Mouse (Mus musculus): ENCODE data around the gene Smurf2. TPM values are rescaled to one million over a fixed set of nuclear protein-coding genes. Genes with fewer than 3 reads are reported as not detected.
A peak's percentile ranks its signal among the peaks of the same experiment; 100 is the strongest.
"Not testable (repeated sequence)": the region's sequence is repeated elsewhere in the genome, so short reads cannot be mapped to it uniquely, and the experiment has no call there.

The Smurf2 gene
- polyA plus RNA-seq, 1 experiment from 2014 or later: 11.4 TPM

DNA sequence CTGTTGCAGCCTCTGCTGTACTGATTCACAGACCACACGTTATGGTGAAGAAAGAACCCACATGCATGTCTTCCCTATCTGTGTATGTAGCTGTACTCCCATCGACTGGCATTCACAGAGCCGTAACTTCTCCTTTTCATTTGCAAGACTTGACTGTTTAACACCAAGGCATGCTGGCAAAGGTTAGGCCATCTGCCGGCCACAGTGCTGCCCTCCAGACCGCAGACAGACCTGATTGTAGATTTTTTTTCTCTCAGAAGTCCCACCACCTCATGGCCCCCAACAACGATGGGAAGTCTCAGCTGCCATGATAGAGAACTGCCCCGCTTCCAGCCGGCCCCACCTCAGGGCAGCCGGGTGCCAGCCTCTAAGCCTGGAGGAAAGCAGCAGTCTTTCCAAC lies 100.9 kb downstream of the Smurf2 start:
- no peak overlapping the region; the same call in 1 of the 2 replicates for H3K27ac ChIP-seq (replicated peaks)
- no peak overlapping the region for H3K4me2 ChIP-seq
- no peaks in the 10 kb centered on the region for H3K9me3 ChIP-seq
- peaks cover 48% of the 10 kb centered on the region for H3K36me3 ChIP-seq
- H3K27me3 ChIP-seq: no peaks in the 10 kb centered on the region
- H3K9ac ChIP-seq: no peak overlapping the region
- H3K4me3 ChIP-seq: no peak overlapping the region
- 90% methylated on average over 9 of the region's 9 CpGs for WGBS
- ATAC-seq (ENCODE audit: low FRiP score, low read depth): no peak
- H3K4me1 ChIP-seq (replicated peaks): peaks cover 15% of the 10 kb centered on the region

DNA sequence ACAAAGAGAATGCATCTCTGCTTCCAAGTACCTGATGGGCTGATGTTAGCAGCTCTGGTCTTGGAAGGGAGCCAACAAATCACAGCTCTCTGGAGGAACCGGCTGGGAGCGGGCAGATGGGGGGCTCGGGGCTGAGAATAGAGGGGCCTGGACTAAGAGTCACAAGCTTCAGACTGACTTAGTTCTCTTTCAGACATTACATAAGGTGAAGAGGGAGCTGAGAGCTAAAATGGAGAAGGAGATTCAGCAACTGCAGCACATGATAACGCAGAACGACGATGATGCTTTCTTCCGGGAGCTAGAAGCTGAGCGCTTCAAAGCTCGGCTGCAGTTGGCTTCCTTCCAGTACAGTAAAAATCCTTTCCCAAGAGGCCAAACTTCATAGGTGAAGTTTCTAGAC lies 102.2 kb downstream of the Smurf2 start:
- H3K36me3 ChIP-seq: peaks cover 52% of the 10 kb centered on the region
- peak; percentile 84; the same call in 1 of the 2 replicates for ATAC-seq (ENCODE audit: low FRiP score, low read depth)
- no peak overlapping the region for H3K9ac ChIP-seq
- no peaks in the 10 kb centered on the region for H3K27me3 ChIP-seq
- peaks cover 15% of the 10 kb centered on the region for H3K4me1 ChIP-seq (replicated peaks)
- H3K27ac ChIP-seq (replicated peaks): peak overlapping the region; percentile 56
- no peaks in the 10 kb centered on the region for H3K9me3 ChIP-seq
- WGBS: 46% methylated on average over 9 of the region's 9 CpGs
- H3K4me2 ChIP-seq: no peak overlapping the region
- no peak overlapping the region for H3K4me3 ChIP-seq

DNA sequence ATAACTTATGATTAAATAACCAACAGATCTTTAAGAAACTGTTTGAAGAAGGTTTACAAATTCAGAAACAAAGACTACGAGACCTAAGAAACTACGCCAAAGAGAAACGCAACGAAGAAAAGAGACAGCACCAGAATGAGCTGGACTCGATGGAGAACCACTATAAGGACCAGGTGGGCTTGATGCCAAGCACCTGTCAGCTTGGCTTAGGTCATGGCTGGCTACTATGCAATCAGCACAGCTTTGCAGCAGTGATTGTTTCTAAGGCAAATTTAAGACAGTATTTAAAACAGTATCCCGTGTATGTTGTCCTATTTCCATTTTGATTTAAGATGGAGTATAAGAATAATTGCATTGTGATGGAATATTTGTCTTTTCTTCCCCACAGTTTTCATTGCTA lies 102.7 kb downstream of the Smurf2 start:
- WGBS: 83% methylated on average over 6 of the region's 6 CpGs
- H3K9ac ChIP-seq: no peak overlapping the region

DNA sequence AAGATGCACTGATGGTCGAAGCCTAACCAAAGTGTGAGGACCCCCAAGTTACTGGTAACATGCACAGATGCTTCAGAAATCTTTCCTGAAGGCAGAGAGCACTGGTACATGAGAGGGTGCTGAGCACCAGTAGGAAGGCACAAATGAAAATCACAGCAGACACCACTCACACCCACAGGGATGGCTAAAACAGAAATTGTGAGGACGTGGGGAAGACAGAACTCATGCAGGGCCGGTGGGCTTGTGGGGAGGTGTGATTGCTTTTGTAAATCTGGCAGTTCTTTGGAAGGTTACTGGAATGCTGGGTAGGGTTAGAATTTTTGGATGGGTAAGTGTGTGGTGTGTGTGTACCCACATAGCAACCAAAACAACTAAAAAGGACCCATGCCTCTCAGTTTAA lies 103.4 kb downstream of the Smurf2 start:
- H3K4me2 ChIP-seq: no peak overlapping the region
- peaks cover 15% of the 10 kb centered on the region for H3K4me1 ChIP-seq (replicated peaks)
- no peaks in the 10 kb centered on the region for H3K9me3 ChIP-seq
- H3K4me3 ChIP-seq: no peak overlapping the region
- H3K27me3 ChIP-seq: no peaks in the 10 kb centered on the region
- ATAC-seq (ENCODE audit: low FRiP score, low read depth): no peak
- 81% methylated on average over 3 of the region's 3 CpGs for WGBS
- H3K27ac ChIP-seq (replicated peaks): peak overlapping the region; percentile 47; the same call in 1 of the 2 replicates
- H3K9ac ChIP-seq: no peak overlapping the region
- H3K36me3 ChIP-seq: peaks cover 59% of the 10 kb centered on the region

More for the DNA sequence above, 102.7 kb downstream of the Smurf2 start:
- Histone ChIP-seq H3K36me3 (peaks cover 57% of the 10 kb centered on the region), H3K9me3 (no peaks in the 10 kb centered on the region), H3K27me3 (no peaks in the 10 kb centered on the region), H3K4me2 (no peak overlapping the region), H3K4me1 (replicated peaks) (peaks cover 15% of the 10 kb centered on the region), H3K4me3 (no peak overlapping the region), H3K27ac (replicated peaks) (peak overlapping the region; percentile 56)
- no peak for ATAC-seq (ENCODE audit: low FRiP score, low read depth)

DNA sequence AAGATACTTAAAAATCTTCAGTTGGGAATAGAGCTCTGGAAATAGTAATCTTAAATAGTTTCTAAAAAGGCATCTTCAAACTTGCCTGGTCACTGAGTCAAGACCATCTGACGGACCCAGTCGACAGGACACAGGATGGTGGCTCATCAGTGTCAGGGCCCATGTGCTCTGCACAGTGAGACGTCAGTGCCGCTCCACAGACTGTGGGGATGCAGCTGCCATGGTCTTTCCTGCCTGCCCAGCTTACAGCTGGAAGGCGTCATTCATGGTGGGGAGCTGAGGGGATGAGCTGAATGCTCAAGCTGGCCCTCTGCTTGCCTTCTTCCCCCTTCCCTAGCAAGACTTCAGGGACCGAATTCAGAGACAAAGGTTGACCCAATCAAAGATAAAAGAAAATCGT lies 104.2 kb downstream of the Smurf2 start:
- ATAC-seq (ENCODE audit: low FRiP score, low read depth): no peak
- Histone ChIP-seq H3K27ac (replicated peaks) (0 out of 2 replicates have a peak overlapping the region, but pooled peaks have one; percentile 8), H3K4me1 (replicated peaks) (peaks cover 15% of the 10 kb centered on the region), H3K9me3 (no peaks in the 10 kb centered on the region), H3K9ac (no peak overlapping the region), H3K4me2 (no peak overlapping the region), H3K4me3 (no peak overlapping the region), H3K27me3 (no peaks in the 10 kb centered on the region), H3K36me3 (peaks cover 65% of the 10 kb centered on the region)
- WGBS: 75% methylated on average over 7 of the region's 7 CpGs

DNA sequence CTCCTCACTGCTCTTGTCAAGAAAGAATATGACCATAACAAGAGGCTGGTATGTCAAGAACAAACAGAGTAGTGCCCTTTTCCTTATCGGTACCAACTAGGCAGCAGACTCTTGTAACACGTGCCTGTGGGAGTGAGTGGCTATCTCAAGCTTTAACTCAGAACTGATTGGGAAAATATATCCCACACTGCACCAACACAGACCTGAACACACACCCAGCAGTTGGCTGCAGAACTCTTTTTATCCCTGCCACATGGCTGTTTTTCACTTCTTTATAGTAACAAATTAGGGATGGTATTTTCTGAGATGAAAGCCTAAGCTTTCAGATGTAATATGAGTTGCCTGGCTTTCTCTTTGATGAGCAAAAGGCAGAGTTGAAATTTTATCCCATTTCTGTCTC lies 104.8 kb downstream of the Smurf2 start:
- ATAC-seq (ENCODE audit: low FRiP score, low read depth): no peak
- Histone ChIP-seq H3K27ac (replicated peaks) (0 out of 2 replicates have a peak overlapping the region, but pooled peaks have one; percentile 8), H3K27me3 (no peaks in the 10 kb centered on the region), H3K36me3 (peaks cover 71% of the 10 kb centered on the region), H3K4me2 (no peak overlapping the region), H3K9ac (no peak overlapping the region), H3K9me3 (no peaks in the 10 kb centered on the region), H3K4me3 (no peak overlapping the region), H3K4me1 (replicated peaks) (peaks cover 12% of the 10 kb centered on the region)
- 96% methylated on average over 2 of the region's 2 CpGs for WGBS

DNA sequence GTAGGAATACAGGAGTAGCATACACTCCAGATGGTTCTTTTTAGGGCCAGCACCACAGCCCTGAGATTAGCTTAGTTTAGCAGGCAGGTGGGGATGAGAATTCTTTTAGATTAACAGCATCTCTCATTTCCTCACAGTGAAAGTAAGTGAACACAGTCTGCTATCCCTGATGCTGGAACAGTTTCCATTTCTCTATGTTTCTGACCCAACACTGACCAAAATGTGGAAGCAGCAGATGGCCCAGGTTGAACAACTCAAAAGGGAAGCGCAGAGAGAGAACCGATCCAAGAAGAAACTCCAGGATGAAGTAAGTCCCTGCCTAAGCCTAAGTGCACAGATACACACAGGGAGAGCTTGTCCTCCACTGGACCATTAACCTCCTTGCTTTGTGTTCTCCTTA lies 105.2 kb downstream of the Smurf2 start:
- Histone ChIP-seq H3K27ac (replicated peaks) (no peak overlapping the region), H3K27me3 (no peaks in the 10 kb centered on the region), H3K4me2 (no peak overlapping the region), H3K4me1 (replicated peaks) (peaks cover 12% of the 10 kb centered on the region), H3K9me3 (no peaks in the 10 kb centered on the region), H3K9ac (no peak overlapping the region), H3K4me3 (no peak overlapping the region), H3K36me3 (peaks cover 70% of the 10 kb centered on the region)
- ATAC-seq (ENCODE audit: low FRiP score, low read depth): no peak
- 86% methylated on average over 2 of the region's 2 CpGs for WGBS

DNA sequence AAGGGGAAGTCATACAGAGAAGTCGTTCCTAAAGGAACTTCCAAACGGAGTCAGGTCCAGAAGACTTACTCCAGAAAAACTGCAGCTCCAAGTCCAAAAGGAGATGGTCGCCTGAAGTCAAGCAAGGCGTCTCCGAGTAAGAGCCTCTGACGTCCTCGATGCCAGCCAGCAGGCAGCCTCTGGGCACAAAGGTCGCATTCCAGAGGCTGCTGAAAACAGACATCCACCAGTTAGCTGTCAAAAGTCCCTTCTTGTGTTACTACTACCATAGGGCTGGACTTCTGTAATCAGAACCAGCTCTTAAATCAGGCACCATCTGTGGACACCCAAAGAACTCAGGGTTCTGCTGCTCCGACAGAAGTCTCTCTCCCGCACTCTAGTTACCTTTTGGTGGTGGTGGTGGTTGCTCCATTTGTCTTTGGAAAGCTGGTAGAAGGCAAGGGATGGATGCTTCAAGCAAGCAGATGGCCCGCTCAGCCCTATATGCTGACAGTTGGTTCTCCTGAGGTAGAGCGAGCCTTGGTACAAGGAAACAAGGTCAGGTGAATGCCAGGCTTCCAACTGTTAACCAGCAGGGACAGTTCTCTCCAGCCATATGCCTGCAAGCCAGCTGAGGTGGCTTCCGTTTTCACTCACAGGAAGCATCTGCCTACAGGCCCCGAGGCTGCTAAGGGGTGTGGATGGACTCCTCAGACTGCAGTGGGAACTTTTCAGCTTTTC lies 105.8 kb downstream of the Smurf2 start:
- no peaks in the 10 kb centered on the region for H3K27me3 ChIP-seq
- H3K4me1 ChIP-seq (replicated peaks): peaks cover 12% of the 10 kb centered on the region
- no peak overlapping the region for H3K4me3 ChIP-seq
- no peaks in the 10 kb centered on the region for H3K9me3 ChIP-seq
- 0 out of 2 replicates have a peak, but pooled peaks have one; percentile 11 for ATAC-seq (ENCODE audit: low FRiP score, low read depth)
- peaks cover 67% of the 10 kb centered on the region for H3K36me3 ChIP-seq
- WGBS: 78% methylated on average over 14 of the region's 14 CpGs
- H3K9ac ChIP-seq: no peak overlapping the region
- H3K4me2 ChIP-seq: no peak overlapping the region
- no peak overlapping the region for H3K27ac ChIP-seq (replicated peaks)

DNA sequence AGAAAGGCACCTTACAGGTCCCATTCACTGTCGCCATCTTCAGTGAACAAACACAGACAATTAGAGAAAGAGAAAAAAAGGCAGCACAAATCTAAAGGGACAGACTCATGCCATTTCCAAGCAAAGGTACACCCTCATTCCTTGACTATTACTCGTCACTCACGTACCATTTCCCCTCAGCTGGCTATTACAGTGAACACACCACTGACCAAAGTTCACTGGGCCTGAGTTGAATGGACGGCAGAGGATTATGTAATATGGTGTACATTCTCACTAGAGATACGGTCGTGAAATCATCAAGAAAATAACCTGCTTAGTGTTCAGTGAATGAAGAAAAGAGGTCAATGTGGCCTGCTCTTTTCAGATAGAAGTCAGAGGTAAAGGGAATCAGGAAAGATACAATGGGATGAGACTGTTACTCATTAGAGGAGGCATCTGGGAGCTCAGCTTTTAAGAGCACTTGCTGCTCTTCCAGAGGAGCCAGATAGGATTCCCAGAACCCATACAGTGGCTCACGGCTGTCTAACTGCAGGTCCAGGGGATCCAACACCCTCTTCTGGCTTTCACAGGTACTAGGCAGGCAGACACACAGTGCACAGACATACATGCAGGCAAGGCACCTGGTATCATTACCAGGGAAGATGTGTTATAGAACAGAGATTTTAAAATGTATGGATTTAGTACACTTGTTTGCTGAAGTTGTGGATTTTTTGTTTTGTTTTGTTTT lies 107.9 kb downstream of the Smurf2 start:
- no peak overlapping the region for H3K9ac ChIP-seq
- 90% methylated on average over 7 of the region's 7 CpGs for WGBS
- no peak for ATAC-seq (ENCODE audit: low FRiP score, low read depth)

DNA sequence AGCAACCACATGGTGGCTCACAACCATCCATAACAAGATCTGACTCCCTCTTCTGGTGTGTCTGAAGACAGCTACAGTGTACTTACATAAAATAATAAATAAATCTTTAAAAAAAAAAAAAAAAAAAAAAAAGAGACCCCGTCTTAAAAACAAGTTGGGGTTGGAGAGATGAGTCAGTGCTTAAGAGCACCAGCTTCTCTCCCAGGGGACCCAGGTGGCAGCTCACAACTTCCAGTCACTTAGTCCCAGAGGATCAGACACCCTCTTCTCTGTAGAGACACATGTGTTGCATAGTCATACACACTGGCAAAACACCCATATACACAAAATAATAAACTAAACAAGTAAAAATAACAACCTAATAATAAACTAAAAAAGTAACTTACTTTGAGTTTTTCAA lies 113.1 kb downstream of the Smurf2 start:
- H3K4me1 ChIP-seq (replicated peaks); H3K9me3 ChIP-seq; ATAC-seq (ENCODE audit: low FRiP score, low read depth); H3K4me2 ChIP-seq; H3K4me3 ChIP-seq; H3K27me3 ChIP-seq; H3K27ac ChIP-seq (replicated peaks); H3K9ac ChIP-seq: not testable (repeated sequence)
- WGBS: 93% methylated on average over 1 of the region's 1 CpGs
- H3K36me3 ChIP-seq: peaks cover 39% of the 10 kb centered on the region

More for the DNA sequence above, 107.9 kb downstream of the Smurf2 start:
- no peaks in the 10 kb centered on the region for H3K27me3 ChIP-seq
- H3K36me3 ChIP-seq: peaks cover 67% of the 10 kb centered on the region
- H3K4me2 ChIP-seq: no peak overlapping the region
- H3K4me3 ChIP-seq: no peak overlapping the region
- no peak overlapping the region for H3K27ac ChIP-seq (replicated peaks)
- H3K9me3 ChIP-seq: no peaks in the 10 kb centered on the region
- H3K4me1 ChIP-seq (replicated peaks): no peaks in the 10 kb centered on the region

DNA sequence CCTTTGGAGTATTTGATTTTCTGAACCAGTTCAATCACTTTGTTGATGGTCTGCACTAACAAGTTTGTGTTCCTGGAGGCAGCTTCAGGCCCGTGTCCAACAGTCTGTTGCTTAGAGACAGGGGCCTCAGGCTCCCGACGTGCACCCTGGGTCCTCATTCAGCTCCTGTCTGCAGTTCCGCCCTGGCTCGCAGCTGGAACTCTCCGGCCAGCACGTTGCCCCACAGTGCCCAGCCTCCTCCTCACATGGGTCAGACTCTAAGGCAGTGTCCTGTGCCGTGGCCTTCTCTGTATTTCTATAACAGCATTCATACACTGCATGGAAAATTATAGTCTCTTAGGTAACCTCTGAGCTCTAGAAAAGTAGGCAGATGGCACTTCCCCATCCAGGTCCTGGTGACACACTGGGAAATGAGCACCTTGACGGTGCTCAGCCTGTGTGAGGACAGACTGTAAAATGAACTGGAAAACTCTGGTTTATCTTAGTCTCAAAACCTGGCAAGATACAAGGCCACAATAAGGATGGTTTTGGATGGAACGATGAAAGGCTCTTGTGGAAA lies 118.4 kb downstream of the Smurf2 start:
- no peak for ATAC-seq (ENCODE audit: low FRiP score, low read depth)
- H3K4me1 ChIP-seq (replicated peaks): 0 out of 2 replicates have a peak, but pooled peaks cover 3% of the 10 kb centered on the region
- no peak overlapping the region for H3K4me2 ChIP-seq
- no peak overlapping the region for H3K9ac ChIP-seq
- no peaks in the 10 kb centered on the region for H3K9me3 ChIP-seq
- WGBS: 52% methylated on average over 10 of the region's 10 CpGs
- no peaks in the 10 kb centered on the region for H3K27me3 ChIP-seq
- no peak overlapping the region for H3K27ac ChIP-seq (replicated peaks)
- no peak overlapping the region for H3K4me3 ChIP-seq
- H3K36me3 ChIP-seq: peaks cover 63% of the 10 kb centered on the region

DNA sequence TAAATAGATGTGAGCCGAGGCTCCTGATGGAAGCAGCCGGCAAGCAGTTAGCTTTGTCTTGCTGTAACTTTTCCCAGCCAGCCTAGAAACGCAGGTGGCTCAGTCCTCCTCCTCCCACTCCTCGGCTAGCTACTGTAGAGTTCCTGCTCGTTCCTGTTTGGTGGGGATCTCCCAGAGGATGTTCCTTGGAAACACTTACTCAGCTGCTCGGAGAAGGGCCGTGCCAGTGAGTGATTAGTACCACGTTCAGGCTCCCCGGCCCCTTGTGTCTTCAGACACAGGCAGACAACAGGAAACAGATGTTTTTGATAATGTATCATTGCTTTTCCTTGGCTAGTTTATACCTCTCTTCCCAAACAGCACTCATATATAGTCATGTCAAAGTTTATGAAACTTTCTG lies 124.8 kb downstream of the Smurf2 start:
- 72% methylated on average over 9 of the region's 9 CpGs for WGBS
- no peak overlapping the region for H3K4me2 ChIP-seq
- ATAC-seq (ENCODE audit: low FRiP score, low read depth): no peak
- H3K9me3 ChIP-seq: no peaks in the 10 kb centered on the region
- H3K27ac ChIP-seq (replicated peaks): no peak overlapping the region
- H3K27me3 ChIP-seq: no peaks in the 10 kb centered on the region
- no peak overlapping the region for H3K4me3 ChIP-seq
- H3K4me1 ChIP-seq (replicated peaks): peaks cover 3% of the 10 kb centered on the region; the same call in 1 of the 2 replicates
- H3K9ac ChIP-seq: no peak overlapping the region
- H3K36me3 ChIP-seq: peaks cover 60% of the 10 kb centered on the region

Measured in hindbrain, embryonic 15.5 days (tissue).